Mouse (Mus musculus) embryo, embryonic 10.5 days (tissue): ENCODE measurements around the gene Oxsm.

Experiments used
- DNase-seq: peaks from one replicate; pipeline ENCODE4 v3.0.0-alpha.2; 2015; ENCODE audit warnings: low spot score

The Oxsm gene

GRCm38 (mm10) chr14:16249171-16249874 is at the start of gene Oxsm, which contains the start of gene Ngly1:
Gene Oxsm, minus strand, starts transcription at chr14:16249808.
Gene Ngly1, plus strand, starts transcription at chr14:16249280.
- peak; percentile 85 for DNase-seq

- no peak for DNase-seq
These were observed 47.3 kb upstream of the Oxsm start for GRCm38 (mm10) chr14:16296816-16297468.

- DNase-seq, result no peak
These were observed 44.3 kb upstream of the Oxsm start for GRCm38 (mm10) chr14:16293921-16294320.

GRCm38 (mm10) chr14:16293015-16293414 is 43.4 kb upstream of the Oxsm start:
- no peak for DNase-seq

- DNase-seq, result no peak
These were observed 42.8 kb upstream of the Oxsm start for GRCm38 (mm10) chr14:16292371-16292770.

GRCm38 (mm10) chr14:16283966-16284365 is 34.4 kb upstream of the Oxsm start:
- no peak for DNase-seq

- DNase-seq, result no peak
These were observed 29.6 kb upstream of the Oxsm start for GRCm38 (mm10) chr14:16279196-16279595.

GRCm38 (mm10) chr14:16273677-16274076 is 24.1 kb upstream of the Oxsm start:
- DNase-seq, result no peak

GRCm38 (mm10) chr14:16269776-16270175 is 20.2 kb upstream of the Oxsm start:
- no peak for DNase-seq

GRCm38 (mm10) chr14:16267028-16267427 is 17.4 kb upstream of the Oxsm start:
- DNase-seq, result no peak

GRCm38 (mm10) chr14:16261869-16262268 is 12.3 kb upstream of the Oxsm start:
- no peak for DNase-seq

GRCm38 (mm10) chr14:16260541-16260940 is 10.9 kb upstream of the Oxsm start:
- DNase-seq, result no peak

GRCm38 (mm10) chr14:16256209-16256608 is 6.6 kb upstream of the Oxsm start:
- DNase-seq, result no peak

GRCm38 (mm10) chr14:16255745-16256144 is 6.1 kb upstream of the Oxsm start:
- DNase-seq, result no peak

GRCm38 (mm10) chr14:16250099-16250498 is 491 bp upstream of the Oxsm start:
- no peak for DNase-seq

GRCm38 (mm10) chr14:16248603-16249157 is 928 bp downstream of the Oxsm start:
- DNase-seq, result no peak

GRCm38 (mm10) chr14:16248135-16248534 is 1.5 kb downstream of the Oxsm start:
- no peak for DNase-seq

GRCm38 (mm10) chr14:16246340-16246912 is 3.2 kb downstream of the Oxsm start:
- DNase-seq, result no peak

GRCm38 (mm10) chr14:16245127-16245526 is 4.5 kb downstream of the Oxsm start:
- DNase-seq, result no peak

GRCm38 (mm10) chr14:16244370-16244769 is 5.2 kb downstream of the Oxsm start:
- no peak for DNase-seq

- no peak for DNase-seq
These were observed 5.9 kb downstream of the Oxsm start for GRCm38 (mm10) chr14:16243603-16244209.

GRCm38 (mm10) chr14:16242947-16243602 is 6.5 kb downstream of the Oxsm start:
- peak; percentile 90 for DNase-seq
